Mouse (Mus musculus) kidney, embryonic 16.5 days (tissue): Measurements from ENCODE around the gene Pou1f1. TPM values are rescaled to one million over a fixed set of nuclear protein-coding genes. Genes with fewer than 3 reads are reported as not detected.

Experiments used
- ATAC-seq: fragments of 200-750 bp; cut with Nextera tagmentation; 2 replicates; pipeline ENCODE4 v1.8.0; 2017; ENCODE audit warnings: moderate TSS enrichment; ENCODE audit not compliant: low FRiP score, low TSS enrichment
- H3K27ac ChIP-seq: fragments of 300-500 bp; sonication (generic); 2 replicates; pipeline ENCODE4 v1.5.1; 2014; ENCODE audit warnings: low read length
- H3K27me3 ChIP-seq: fragments of 300-500 bp; sonication (generic); 2 replicates; pipeline ENCODE4 v1.6.1; 2014; ENCODE audit warnings: low read length, control low read depth, mixed read lengths; ENCODE audit not compliant: insufficient read depth
- H3K36me3 ChIP-seq: fragments of 300-500 bp; sonication (generic); 2 replicates; pipeline ENCODE4 v1.6.1; 2014; ENCODE audit warnings: low read length, control low read depth, mixed read lengths; ENCODE audit not compliant: insufficient read depth
- H3K4me1 ChIP-seq: fragments of 300-500 bp; sonication (generic); 2 replicates; pipeline ENCODE4 v1.6.1; 2014; ENCODE audit warnings: low read length, control low read depth, mixed read lengths; ENCODE audit not compliant: insufficient read depth
- H3K4me2 ChIP-seq: fragments of 300-500 bp; sonication (generic); replicated peaks from 2 replicates; pipeline ENCODE4 v1.6.1; 2014; ENCODE audit warnings: low read depth, low read length
- H3K4me3 ChIP-seq: fragments of 300-500 bp; sonication (generic); 2 replicates; pipeline ENCODE4 v1.5.1; 2014; ENCODE audit warnings: mild to moderate bottlenecking, low read length
- H3K9ac ChIP-seq: fragments of 300-500 bp; sonication (generic); replicated peaks from 2 replicates; pipeline ENCODE4 v1.6.1; 2014; ENCODE audit warnings: low read length
- H3K9me3 ChIP-seq: fragments of 300-500 bp; sonication (generic); 2 replicates; pipeline ENCODE4 v1.6.1; 2016; ENCODE audit warnings: low read length, control low read depth
- WGBS: fragments of 180-500 bp; shearing (Covaris S2); extraction: QIAGEN DNeasy Blood & Tissue Kit; methylation state at CpG from one replicate; pipeline ENCODE4 v1.1.7; 2014; 5-methylcytosine and 5-hydroxymethylcytosine counted together
- polyA plus RNA-seq: library from polyadenylated mRNA; unstranded; fragments of >200 nt; fragmentation: Nextera tagmentation; extraction: Ambion mirVana; gene quantifications from 2 replicates; pipeline ENCODE4 v1.2.1, GENCODE M21; 2015

The Pou1f1 gene
- polyA plus RNA-seq, 1 experiment from 2014 or later = not detected

- H3K27ac ChIP-seq = no peak overlapping the region
- no peaks in the 10 kb centered on the region for H3K9me3 ChIP-seq
- H3K36me3 ChIP-seq = no peaks in the 10 kb centered on the region
- no peaks in the 10 kb centered on the region for H3K27me3 ChIP-seq
- no peak overlapping the region for H3K4me2 ChIP-seq
- no peak for ATAC-seq
- H3K4me1 ChIP-seq = no peaks in the 10 kb centered on the region
- H3K9ac ChIP-seq = no peak overlapping the region
- H3K4me3 ChIP-seq = no peak overlapping the region
- 70% methylated on average over 8 of the region's 8 CpGs for WGBS
Observed at GRCm38 (mm10) chr16:65531663-65532062, 11.4 kb downstream of the Pou1f1 start.

- Histone ChIP-seq H3K9ac (0 out of 2 replicates have a peak overlapping the region, but pooled peaks have one; percentile 12), H3K4me1 (no peaks in the 10 kb centered on the region), H3K36me3 (peaks cover 3% of the 10 kb centered on the region; the same call in 1 of the 2 replicates), H3K4me3 (no peak overlapping the region), H3K9me3 (no peaks in the 10 kb centered on the region), H3K27me3 (no peaks in the 10 kb centered on the region), H3K4me2 (no peak overlapping the region), H3K27ac (no peak overlapping the region)
- WGBS = 32% methylated on average over 12 of the region's 12 CpGs
- ATAC-seq = no peak
Observed at GRCm38 (mm10) chr16:65533315-65533999, 13.1 kb downstream of the Pou1f1 start.

GRCm38 (mm10) chr16:65543676-65544293, 23.5 kb downstream of the Pou1f1 start:
- 80% methylated on average over 11 of the region's 11 CpGs for WGBS
- no peaks in the 10 kb centered on the region for H3K4me1 ChIP-seq
- no peak overlapping the region for H3K27ac ChIP-seq
- H3K9ac ChIP-seq = no peak overlapping the region
- peaks cover 24% of the 10 kb centered on the region for H3K36me3 ChIP-seq
- ATAC-seq = no peak
- no peaks in the 10 kb centered on the region for H3K27me3 ChIP-seq
- no peak overlapping the region for H3K4me2 ChIP-seq
- no peaks in the 10 kb centered on the region for H3K9me3 ChIP-seq
- H3K4me3 ChIP-seq = no peak overlapping the region

GRCm38 (mm10) chr16:65548960-65549359, 28.6 kb downstream of the Pou1f1 start:
- Histone ChIP-seq H3K9me3 (no peaks in the 10 kb centered on the region), H3K4me2 (no peak overlapping the region), H3K36me3 (peaks cover 21% of the 10 kb centered on the region), H3K27me3 (no peaks in the 10 kb centered on the region), H3K27ac (no peak overlapping the region), H3K9ac (no peak overlapping the region), H3K4me1 (no peaks in the 10 kb centered on the region), H3K4me3 (no peak overlapping the region)
- 87% methylated on average over 7 of the region's 7 CpGs for WGBS
- ATAC-seq = no peak

- 87% methylated on average over 13 of the region's 13 CpGs for WGBS
- no peak overlapping the region for H3K27ac ChIP-seq
Observed at GRCm38 (mm10) chr16:65550814-65551213, 30.5 kb downstream of the Pou1f1 start.

GRCm38 (mm10) chr16:65554267-65554666, 34.0 kb downstream of the Pou1f1 start:
- peak; percentile 54; the same call in 1 of the 2 replicates for ATAC-seq
- H3K4me3 ChIP-seq = no peak overlapping the region
- no peak overlapping the region for H3K4me2 ChIP-seq
- H3K9me3 ChIP-seq = no peaks in the 10 kb centered on the region
- H3K27ac ChIP-seq = no peak overlapping the region
- no peaks in the 10 kb centered on the region for H3K27me3 ChIP-seq
- H3K36me3 ChIP-seq = 0 out of 2 replicates have a peak, but pooled peaks cover 4% of the 10 kb centered on the region
- peaks cover 4% of the 10 kb centered on the region; the same call in 1 of the 2 replicates for H3K4me1 ChIP-seq
- WGBS = 55% methylated on average over 5 of the region's 5 CpGs
- no peak overlapping the region for H3K9ac ChIP-seq

More at GRCm38 (mm10) chr16:65550814-65551213, 30.5 kb downstream of the Pou1f1 start:
- no peaks in the 10 kb centered on the region for H3K27me3 ChIP-seq
- no peak for ATAC-seq
- no peaks in the 10 kb centered on the region for H3K9me3 ChIP-seq
- H3K9ac ChIP-seq = no peak overlapping the region
- H3K4me1 ChIP-seq = 0 out of 2 replicates have a peak, but pooled peaks cover 3% of the 10 kb centered on the region
- H3K4me2 ChIP-seq = no peak overlapping the region
- 0 out of 2 replicates have a peak, but pooled peaks cover 10% of the 10 kb centered on the region for H3K36me3 ChIP-seq
- H3K4me3 ChIP-seq = no peak overlapping the region

GRCm38 (mm10) chr16:65557369-65557768, 37.1 kb downstream of the Pou1f1 start:
- Histone ChIP-seq H3K9me3 (no peaks in the 10 kb centered on the region), H3K36me3 (no peaks in the 10 kb centered on the region), H3K27me3 (no peaks in the 10 kb centered on the region), H3K27ac (no peak overlapping the region), H3K9ac (no peak overlapping the region), H3K4me2 (no peak overlapping the region), H3K4me3 (no peak overlapping the region), H3K4me1 (peaks cover 19% of the 10 kb centered on the region)
- WGBS = 71% methylated on average over 5 of the region's 5 CpGs
- ATAC-seq = no peak

- Histone ChIP-seq H3K9me3 (no peaks in the 10 kb centered on the region), H3K27ac (0 out of 2 replicates have a peak overlapping the region, but pooled peaks have one; percentile 2), H3K4me1 (peaks cover 20% of the 10 kb centered on the region), H3K4me2 (no peak overlapping the region), H3K36me3 (no peaks in the 10 kb centered on the region), H3K4me3 (no peak overlapping the region), H3K9ac (no peak overlapping the region), H3K27me3 (no peaks in the 10 kb centered on the region)
- 57% methylated on average over 2 of the region's 2 CpGs for WGBS
- peak; percentile 34; the same call in 1 of the 2 replicates for ATAC-seq
Observed at GRCm38 (mm10) chr16:65559591-65559990, 39.3 kb downstream of the Pou1f1 start.

- Histone ChIP-seq H3K4me3 (peak overlapping the region; percentile 97), H3K27ac (peak overlapping the region; percentile 47), H3K36me3 (no peaks in the 10 kb centered on the region), H3K27me3 (no peaks in the 10 kb centered on the region), H3K9ac (peak overlapping the region; percentile 92), H3K4me1 (peaks cover 20% of the 10 kb centered on the region), H3K9me3 (no peaks in the 10 kb centered on the region), H3K4me2 (peak overlapping the region; percentile 73)
- peak; percentile 20; the same call in 1 of the 2 replicates for ATAC-seq
- 8% methylated on average over 8 of the region's 8 CpGs for WGBS
Observed at GRCm38 (mm10) chr16:65560996-65561962, 41.0 kb downstream of the Pou1f1 start.
